Mouse (Mus musculus) hindbrain, postnatal 0 days (tissue): ENCODE measurements at regions not wholly inside any gene's neighbourhood (a gene's known extent, or its start where the extent isn't known, plus 50 kb on each side); places are given as distances from the start of the nearest gene placed in this dataset.

Experiments used
- ATAC-seq: fragments of 200-750 bp; cut with Nextera tagmentation; 2 replicates; pipeline ENCODE4 v1.8.0; 2017; ENCODE audit warnings: mild to moderate bottlenecking, moderate TSS enrichment, moderate library complexity
- DNase-seq: peaks from one replicate; pipeline ENCODE4 v3.0.0-alpha.2; 2015; ENCODE audit warnings: low spot score
- H3K27ac ChIP-seq: fragments of 300-500 bp; sonication (generic); 2 replicates; pipeline ENCODE4 v1.5.1; 2014; ENCODE audit warnings: mild to moderate bottlenecking
- H3K27me3 ChIP-seq: fragments of 300-500 bp; sonication (generic); 2 replicates; pipeline ENCODE4 v1.6.1; 2014; ENCODE audit warnings: low read length, mixed read lengths; ENCODE audit not compliant: insufficient read depth
- H3K36me3 ChIP-seq: fragments of 300-500 bp; sonication (generic); 2 replicates; pipeline ENCODE4 v1.6.1; 2014; ENCODE audit warnings: low read length, mixed read lengths; ENCODE audit not compliant: insufficient read depth
- H3K4me1 ChIP-seq: fragments of 300-500 bp; sonication (generic); 2 replicates; pipeline ENCODE4 v1.6.1; 2014; ENCODE audit warnings: antibody characterized with exemption, low read length, mixed read lengths; ENCODE audit not compliant: insufficient read depth
- H3K4me2 ChIP-seq: fragments of 300-500 bp; sonication (generic); 2 replicates; pipeline ENCODE4 v1.6.1; 2014; ENCODE audit warnings: low read depth, mild to moderate bottlenecking, low read length, moderate library complexity, mixed read lengths
- H3K4me3 ChIP-seq: fragments of 300-500 bp; sonication (generic); 2 replicates; pipeline ENCODE4 v1.5.1; 2014; ENCODE audit warnings: low read length
- H3K9ac ChIP-seq: fragments of 300-500 bp; sonication (generic); replicated peaks from 2 replicates; pipeline ENCODE4 v1.6.1; 2014; ENCODE audit warnings: mild to moderate bottlenecking, low read length, moderate library complexity, mixed read lengths
- H3K9me3 ChIP-seq: fragments of 300-500 bp; sonication (generic); 2 replicates; pipeline ENCODE4 v1.6.1; 2016; ENCODE audit warnings: low read length, mixed read lengths
- CTCF ChIP-seq: IDR thresholded peaks from 2 replicates; pipeline ENCODE4 v1.5.1; 2016; ENCODE audit warnings: antibody characterized with exemption, control low read depth, low read depth
- WGBS: fragments of 180-500 bp; shearing (Covaris S2); extraction: QIAGEN DNeasy Blood & Tissue Kit; methylation state at CpG from one replicate; pipeline ENCODE4 v1.1.7; 2014; 5-methylcytosine and 5-hydroxymethylcytosine counted together

GRCm38 (mm10) chr6:127266813-127267165 is 114.8 kb upstream of the Ccnd2 start:
- ATAC-seq (peak; percentile 24; the same call in 1 of the 2 replicates), DNase-seq (peak; percentile 56)
- peak overlapping the region; percentile 63 for H3K4me2 ChIP-seq
- H3K27ac ChIP-seq = peak overlapping the region; percentile 56; the same call in 1 of the 2 replicates
- H3K4me1 ChIP-seq = peaks cover 5% of the 10 kb centered on the region; the same call in 1 of the 2 replicates
- H3K36me3 ChIP-seq = no peaks in the 10 kb centered on the region
- peak; percentile 63 for TF ChIP-seq CTCF
- no peaks in the 10 kb centered on the region for H3K9me3 ChIP-seq
- no peaks in the 10 kb centered on the region for H3K27me3 ChIP-seq
- WGBS = 33% methylated on average over 10 of the region's 10 CpGs
- peak overlapping the region; percentile 28; the same call in 1 of the 2 replicates for H3K4me3 ChIP-seq
- H3K9ac ChIP-seq = no peak overlapping the region

GRCm38 (mm10) chr6:127269021-127269420 is 117.0 kb upstream of the Ccnd2 start:
- Histone ChIP-seq H3K27me3 (no peaks in the 10 kb centered on the region), H3K9me3 (no peaks in the 10 kb centered on the region), H3K9ac (no peak overlapping the region), H3K4me3 (no peak overlapping the region), H3K36me3 (no peaks in the 10 kb centered on the region), H3K27ac (no peak overlapping the region), H3K4me2 (no peak overlapping the region), H3K4me1 (peaks cover 5% of the 10 kb centered on the region; the same call in 1 of the 2 replicates)
- ATAC-seq (no peak), DNase-seq (no peak)
- no peak for TF ChIP-seq CTCF
- WGBS = 80% methylated on average over 4 of the region's 4 CpGs

- DNase-seq = no peak
- no peaks in the 10 kb centered on the region for H3K27me3 ChIP-seq
- H3K36me3 ChIP-seq = no peaks in the 10 kb centered on the region
- H3K4me2 ChIP-seq = no peak overlapping the region
- ATAC-seq = no peak
- no peaks in the 10 kb centered on the region for H3K9me3 ChIP-seq
- peaks cover 5% of the 10 kb centered on the region; the same call in 1 of the 2 replicates for H3K4me1 ChIP-seq
- H3K9ac ChIP-seq = no peak overlapping the region
- TF ChIP-seq CTCF = no peak
- no peak overlapping the region for H3K27ac ChIP-seq
- WGBS = 83% methylated on average over 7 of the region's 7 CpGs
- H3K4me3 ChIP-seq = no peak overlapping the region
Observed at GRCm38 (mm10) chr6:127269525-127270044, 117.6 kb upstream of the Ccnd2 start.

- DNase-seq (no peak), ATAC-seq (no peak)
- Histone ChIP-seq H3K4me2 (no peak overlapping the region), H3K9me3 (no peaks in the 10 kb centered on the region), H3K9ac (no peak overlapping the region), H3K4me3 (no peak overlapping the region), H3K27ac (no peak overlapping the region), H3K36me3 (no peaks in the 10 kb centered on the region), H3K4me1 (peaks cover 5% of the 10 kb centered on the region; the same call in 1 of the 2 replicates), H3K27me3 (no peaks in the 10 kb centered on the region)
- no peak for TF ChIP-seq CTCF
- WGBS = 91% methylated on average over 9 of the region's 9 CpGs
Observed at GRCm38 (mm10) chr6:127270774-127271173, 118.8 kb upstream of the Ccnd2 start.

- no peak overlapping the region for H3K27ac ChIP-seq
- 94% methylated on average over 3 of the region's 3 CpGs for WGBS
- no peaks in the 10 kb centered on the region for H3K27me3 ChIP-seq
- no peak for TF ChIP-seq CTCF
- no peak overlapping the region for H3K9ac ChIP-seq
- H3K4me3 ChIP-seq = no peak overlapping the region
- DNase-seq (no peak), ATAC-seq (no peak)
- H3K36me3 ChIP-seq = no peaks in the 10 kb centered on the region
- no peaks in the 10 kb centered on the region for H3K9me3 ChIP-seq
- peaks cover 2% of the 10 kb centered on the region; the same call in 1 of the 2 replicates for H3K4me1 ChIP-seq
- H3K4me2 ChIP-seq = no peak overlapping the region
Observed at GRCm38 (mm10) chr6:127271418-127271817, 119.4 kb upstream of the Ccnd2 start.

- 58% methylated on average over 7 of the region's 7 CpGs for WGBS
- Histone ChIP-seq H3K36me3 (no peaks in the 10 kb centered on the region), H3K9ac (no peak overlapping the region), H3K4me3 (no peak overlapping the region), H3K27ac (no peak overlapping the region), H3K4me1 (no peaks in the 10 kb centered on the region), H3K4me2 (no peak overlapping the region), H3K9me3 (no peaks in the 10 kb centered on the region), H3K27me3 (no peaks in the 10 kb centered on the region)
- ATAC-seq (peak; percentile 81), DNase-seq (peak; percentile 34)
- peak; percentile 34 for TF ChIP-seq CTCF
Observed at GRCm38 (mm10) chr6:127272630-127273029, 120.6 kb upstream of the Ccnd2 start.

GRCm38 (mm10) chr6:127274732-127275429 is 122.9 kb upstream of the Ccnd2 start:
- Histone ChIP-seq H3K27ac (no peak overlapping the region), H3K4me2 (no peak overlapping the region), H3K27me3 (no peaks in the 10 kb centered on the region), H3K36me3 (no peaks in the 10 kb centered on the region), H3K4me1 (no peaks in the 10 kb centered on the region), H3K4me3 (no peak overlapping the region), H3K9me3 (no peaks in the 10 kb centered on the region), H3K9ac (no peak overlapping the region)
- TF ChIP-seq CTCF = no peak
- DNase-seq = no peak
- ATAC-seq = no peak
- 90% methylated on average over 9 of the region's 9 CpGs for WGBS
